Mouse (Mus musculus): Measurements from ENCODE around the gene Mapkapk2. TPM values are rescaled to one million over a fixed set of nuclear protein-coding genes. Genes with fewer than 3 reads are reported as not detected.

Gene Mapkapk2
- polyA plus RNA-seq, 1 experiment from 2014 or later, result 23.1 TPM

DNA sequence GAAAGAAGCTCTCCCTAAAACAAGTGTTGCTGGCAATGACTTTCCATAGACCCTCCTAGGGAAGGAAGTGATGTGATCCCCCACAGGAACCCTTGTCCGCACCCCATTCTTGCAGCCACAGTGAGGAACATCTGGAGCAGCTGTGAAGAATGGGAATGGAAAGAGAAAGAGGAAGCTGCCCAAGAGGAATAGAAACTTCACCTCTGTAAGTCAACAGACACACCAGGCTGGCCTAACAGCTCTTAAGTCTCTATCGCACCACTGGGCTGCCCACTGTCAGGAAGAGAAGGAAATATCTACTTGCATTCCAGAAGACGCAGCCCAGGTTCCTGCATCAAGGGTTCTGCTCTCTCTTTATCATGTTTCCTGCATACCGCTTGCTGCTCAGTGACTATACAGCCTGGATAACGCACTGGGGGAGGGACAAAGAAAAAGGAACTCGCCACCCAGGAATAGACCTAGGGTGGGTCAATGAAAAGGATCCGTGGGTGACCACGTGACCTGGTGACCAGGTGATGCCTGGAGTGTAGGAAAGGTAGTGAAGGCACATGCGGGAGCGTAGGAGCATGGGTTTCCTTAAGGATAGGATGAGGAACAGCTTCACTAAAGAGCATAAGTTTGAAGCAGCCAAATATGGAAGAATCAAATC, 6.3 kb upstream of the Mapkapk2 start:
- H3K27ac ChIP-seq, result no peak overlapping the region
- H3K4me1 ChIP-seq (replicated peaks), result no peaks in the 10 kb centered on the region
- H3K36me3 ChIP-seq, result no peaks in the 10 kb centered on the region
- no peak overlapping the region for H3K9ac ChIP-seq
- H3K9me3 ChIP-seq, result no peaks in the 10 kb centered on the region
- no peak for ATAC-seq (ENCODE audit: low FRiP score)
- 88% methylated on average over 10 of the region's 10 CpGs for WGBS
- no peak overlapping the region for H3K4me2 ChIP-seq
- no peak overlapping the region for H3K4me3 ChIP-seq
- peaks cover 7% of the 10 kb centered on the region; the same call in 1 of the 2 replicates for H3K27me3 ChIP-seq

DNA sequence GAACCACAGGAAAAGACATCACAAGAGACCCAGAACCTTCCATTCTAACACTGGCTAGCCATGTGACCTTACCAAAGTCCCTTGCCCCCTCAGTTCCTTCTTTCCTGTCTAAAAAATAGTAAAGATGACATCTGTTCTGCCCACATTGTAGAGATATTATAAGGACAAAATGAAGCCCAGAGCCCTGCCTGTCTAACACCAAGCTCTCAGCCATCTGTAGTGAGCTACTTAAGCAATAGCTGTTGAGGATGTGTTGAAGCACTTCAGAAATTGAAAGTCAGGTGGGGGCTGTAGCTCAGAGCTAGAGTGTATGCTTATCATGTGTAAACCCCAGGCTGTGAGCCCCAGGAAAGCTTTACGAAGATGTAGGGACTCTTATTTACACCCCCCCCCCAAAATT, 3.2 kb upstream of the Mapkapk2 start:
- H3K9me3 ChIP-seq, result no peaks in the 10 kb centered on the region
- H3K36me3 ChIP-seq, result no peaks in the 10 kb centered on the region
- peaks cover 14% of the 10 kb centered on the region for H3K4me1 ChIP-seq (replicated peaks)
- H3K4me2 ChIP-seq, result no peak overlapping the region
- 89% methylated on average over 1 of the region's 1 CpGs for WGBS
- ATAC-seq (ENCODE audit: low FRiP score), result no peak
- H3K27ac ChIP-seq, result no peak overlapping the region
- peaks cover 7% of the 10 kb centered on the region; the same call in 1 of the 2 replicates for H3K27me3 ChIP-seq
- no peak overlapping the region for H3K9ac ChIP-seq
- H3K4me3 ChIP-seq, result no peak overlapping the region

GRCm38 (mm10) chr1:131096803-131097699, 575 bp downstream of the Mapkapk2 start:
- no peaks in the 10 kb centered on the region for H3K9me3 ChIP-seq
- peak overlapping the region; percentile 93 for H3K9ac ChIP-seq
- H3K4me2 ChIP-seq, result peak overlapping the region; percentile 80
- H3K27ac ChIP-seq, result peak overlapping the region; percentile 88
- no peaks in the 10 kb centered on the region for H3K36me3 ChIP-seq
- H3K4me1 ChIP-seq (replicated peaks), result peaks cover 50% of the 10 kb centered on the region
- ATAC-seq (ENCODE audit: low FRiP score), result peak; percentile 71
- H3K27me3 ChIP-seq, result peaks cover 3% of the 10 kb centered on the region; the same call in 1 of the 2 replicates
- H3K4me3 ChIP-seq, result peak overlapping the region; percentile 93
- under 1% methylated on average over 82 of the region's 98 CpGs for WGBS

- H3K27me3 ChIP-seq, result peaks cover 3% of the 10 kb centered on the region; the same call in 1 of the 2 replicates
- H3K4me1 ChIP-seq (replicated peaks), result peaks cover 55% of the 10 kb centered on the region
- no peak for ATAC-seq (ENCODE audit: low FRiP score)
- no peaks in the 10 kb centered on the region for H3K36me3 ChIP-seq
- peak overlapping the region; percentile 80 for H3K4me2 ChIP-seq
- H3K4me3 ChIP-seq, result peak overlapping the region; percentile 93
- H3K9me3 ChIP-seq, result no peaks in the 10 kb centered on the region
- 26% methylated on average over 9 of the region's 9 CpGs for WGBS
- peak overlapping the region; percentile 93 for H3K9ac ChIP-seq
- peak overlapping the region; percentile 88 for H3K27ac ChIP-seq
Measured at GRCm38 (mm10) chr1:131096132-131096695, 1.4 kb downstream of the Mapkapk2 start.

DNA sequence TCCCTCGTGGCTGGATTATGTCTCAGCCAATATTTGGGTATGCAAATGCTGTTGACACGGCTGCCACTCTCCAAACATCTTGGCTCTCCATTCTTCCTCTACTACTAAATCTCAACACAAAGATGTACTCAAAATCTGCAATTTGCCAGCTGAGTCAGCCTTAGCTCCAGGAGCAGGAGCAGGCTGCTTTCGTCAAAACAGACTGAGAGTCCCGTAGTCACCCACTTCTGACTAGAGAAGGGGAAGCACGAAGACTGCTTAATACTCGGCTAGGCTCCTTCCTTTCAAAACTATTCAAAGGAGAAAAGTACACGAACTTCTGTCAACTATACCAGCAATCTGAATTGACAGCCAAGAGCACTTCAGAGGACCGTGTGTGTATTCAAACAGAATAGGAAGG, 2.1 kb downstream of the Mapkapk2 start:
- H3K36me3 ChIP-seq, result no peaks in the 10 kb centered on the region
- WGBS, result 19% methylated on average over 8 of the region's 8 CpGs
- peak overlapping the region; percentile 93 for H3K4me3 ChIP-seq
- H3K4me2 ChIP-seq, result peak overlapping the region; percentile 80
- H3K9me3 ChIP-seq, result no peaks in the 10 kb centered on the region
- H3K9ac ChIP-seq, result peak overlapping the region; percentile 93
- ATAC-seq (ENCODE audit: low FRiP score), result no peak
- H3K4me1 ChIP-seq (replicated peaks), result peaks cover 61% of the 10 kb centered on the region
- H3K27ac ChIP-seq, result no peak overlapping the region
- peaks cover 3% of the 10 kb centered on the region; the same call in 1 of the 2 replicates for H3K27me3 ChIP-seq

DNA sequence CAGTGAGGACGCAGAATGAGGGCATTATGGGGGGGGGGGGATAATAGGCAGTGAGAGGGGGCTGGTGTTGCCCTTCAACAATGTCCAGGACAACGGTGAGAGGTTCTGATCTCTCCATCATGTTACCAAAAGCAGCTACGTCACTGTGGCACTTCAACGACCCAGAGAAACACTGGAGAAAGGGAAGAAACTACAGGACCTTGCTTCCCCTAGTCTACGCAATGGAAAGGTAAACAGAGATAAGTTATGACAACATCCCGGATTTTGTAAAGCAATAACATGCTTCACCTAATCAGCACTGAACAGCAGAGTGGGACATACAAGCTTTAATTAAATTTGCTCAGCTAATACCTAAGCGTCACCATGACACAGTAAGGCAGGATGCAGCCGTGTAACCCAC, 3.7 kb downstream of the Mapkapk2 start:
- Histone ChIP-seq H3K27ac (no peak overlapping the region), H3K9ac (no peak overlapping the region), H3K4me1 (replicated peaks) (peaks cover 78% of the 10 kb centered on the region), H3K4me2 (no peak overlapping the region), H3K4me3 (no peak overlapping the region), H3K27me3 (no peaks in the 10 kb centered on the region), H3K36me3 (no peaks in the 10 kb centered on the region), H3K9me3 (no peaks in the 10 kb centered on the region)
- 81% methylated on average over 8 of the region's 8 CpGs for WGBS
- ATAC-seq (ENCODE audit: low FRiP score), result no peak

- H3K9ac ChIP-seq, result no peak overlapping the region
- H3K4me1 ChIP-seq (replicated peaks), result peaks cover 83% of the 10 kb centered on the region
- H3K27me3 ChIP-seq, result no peaks in the 10 kb centered on the region
- no peak overlapping the region for H3K4me3 ChIP-seq
- no peaks in the 10 kb centered on the region for H3K36me3 ChIP-seq
- H3K27ac ChIP-seq, result no peak overlapping the region
- ATAC-seq (ENCODE audit: low FRiP score), result no peak
- no peak overlapping the region for H3K4me2 ChIP-seq
- no peaks in the 10 kb centered on the region for H3K9me3 ChIP-seq
- WGBS, result 94% methylated on average over 3 of the region's 3 CpGs
Measured at GRCm38 (mm10) chr1:131092846-131093245, 4.8 kb downstream of the Mapkapk2 start.

GRCm38 (mm10) chr1:131092173-131092572, 5.5 kb downstream of the Mapkapk2 start:
- 87% methylated on average over 3 of the region's 3 CpGs for WGBS
- no peak overlapping the region for H3K9ac ChIP-seq
- H3K4me3 ChIP-seq, result no peak overlapping the region
- no peaks in the 10 kb centered on the region for H3K36me3 ChIP-seq
- no peak overlapping the region for H3K27ac ChIP-seq
- H3K4me2 ChIP-seq, result no peak overlapping the region
- no peaks in the 10 kb centered on the region for H3K9me3 ChIP-seq
- ATAC-seq (ENCODE audit: low FRiP score), result no peak
- no peaks in the 10 kb centered on the region for H3K27me3 ChIP-seq
- H3K4me1 ChIP-seq (replicated peaks), result peaks cover 89% of the 10 kb centered on the region

GRCm38 (mm10) chr1:131091481-131091880, 6.1 kb downstream of the Mapkapk2 start:
- no peak overlapping the region for H3K4me3 ChIP-seq
- H3K27me3 ChIP-seq, result no peaks in the 10 kb centered on the region
- 89% methylated on average over 3 of the region's 3 CpGs for WGBS
- peaks cover 95% of the 10 kb centered on the region for H3K4me1 ChIP-seq (replicated peaks)
- ATAC-seq (ENCODE audit: low FRiP score), result no peak
- H3K36me3 ChIP-seq, result no peaks in the 10 kb centered on the region
- no peaks in the 10 kb centered on the region for H3K9me3 ChIP-seq
- H3K4me2 ChIP-seq, result no peak overlapping the region
- no peak overlapping the region for H3K9ac ChIP-seq
- no peak overlapping the region for H3K27ac ChIP-seq

DNA sequence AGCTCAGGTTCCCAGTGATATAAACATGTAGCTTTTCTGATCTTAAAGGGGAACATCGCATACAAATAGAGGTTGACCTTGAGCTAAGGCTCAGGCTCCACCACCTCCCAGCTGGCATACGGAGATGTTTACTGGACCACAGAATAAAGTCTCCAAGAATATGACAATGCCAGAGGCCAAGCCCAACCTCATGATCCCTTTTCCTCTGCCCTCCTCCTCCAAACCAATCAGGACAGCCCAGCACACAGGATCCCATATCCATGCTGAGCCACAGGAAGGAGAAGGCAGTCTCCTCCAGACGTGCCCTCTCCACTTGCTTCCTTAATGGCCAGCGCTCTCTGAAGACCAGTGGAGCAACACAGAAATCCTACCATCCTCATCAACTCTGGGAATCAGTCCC, 6.7 kb downstream of the Mapkapk2 start:
- Histone ChIP-seq H3K36me3 (no peaks in the 10 kb centered on the region), H3K9me3 (no peaks in the 10 kb centered on the region), H3K9ac (no peak overlapping the region), H3K4me2 (no peak overlapping the region), H3K27me3 (no peaks in the 10 kb centered on the region), H3K27ac (no peak overlapping the region), H3K4me1 (replicated peaks) (peaks cover 95% of the 10 kb centered on the region), H3K4me3 (no peak overlapping the region)
- WGBS, result 86% methylated on average over 4 of the region's 4 CpGs
- no peak for ATAC-seq (ENCODE audit: low FRiP score)

GRCm38 (mm10) chr1:131090261-131090660, 7.4 kb downstream of the Mapkapk2 start:
- WGBS, result 83% methylated on average over 5 of the region's 5 CpGs

DNA sequence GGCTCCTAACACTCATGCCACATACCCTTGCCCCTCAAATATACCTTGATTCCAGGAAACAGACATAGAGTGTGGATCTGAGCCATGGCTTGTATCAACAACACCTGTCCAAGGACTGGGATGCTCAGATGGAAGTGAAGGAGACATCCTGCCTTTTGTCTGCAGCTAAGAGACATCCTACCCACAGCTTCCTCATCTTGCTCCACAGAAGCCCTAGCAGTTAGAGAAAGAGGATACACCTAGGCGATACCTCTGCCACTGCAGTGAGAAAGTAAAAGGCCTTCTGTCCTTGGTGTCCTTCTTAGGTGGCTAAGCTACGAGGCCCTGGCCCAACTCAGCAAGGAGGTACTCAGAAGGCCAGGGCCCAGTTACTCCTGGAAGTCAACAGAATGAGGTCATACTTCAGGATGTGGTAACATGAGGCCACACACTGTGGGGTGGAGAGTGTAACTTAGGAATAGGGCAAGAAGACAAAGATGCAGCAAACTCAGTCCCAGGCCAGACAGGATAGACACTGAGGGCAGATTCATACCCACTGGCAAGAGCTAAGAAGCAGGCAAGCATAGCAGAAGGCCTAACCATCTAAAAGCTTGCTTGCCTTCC, 8.0 kb downstream of the Mapkapk2 start:
- Histone ChIP-seq H3K27ac (no peak overlapping the region), H3K36me3 (no peaks in the 10 kb centered on the region), H3K4me2 (no peak overlapping the region), H3K4me3 (no peak overlapping the region), H3K27me3 (no peaks in the 10 kb centered on the region), H3K4me1 (replicated peaks) (peaks cover 95% of the 10 kb centered on the region), H3K9ac (no peak overlapping the region), H3K9me3 (no peaks in the 10 kb centered on the region)
- no peak for ATAC-seq (ENCODE audit: low FRiP score)
- WGBS, result 92% methylated on average over 2 of the region's 2 CpGs

More at GRCm38 (mm10) chr1:131090261-131090660, 7.4 kb downstream of the Mapkapk2 start:
- Histone ChIP-seq H3K4me2 (no peak overlapping the region), H3K36me3 (no peaks in the 10 kb centered on the region), H3K4me3 (no peak overlapping the region), H3K27me3 (no peaks in the 10 kb centered on the region), H3K9me3 (no peaks in the 10 kb centered on the region), H3K9ac (no peak overlapping the region), H3K27ac (no peak overlapping the region), H3K4me1 (replicated peaks) (peaks cover 95% of the 10 kb centered on the region)
- ATAC-seq (ENCODE audit: low FRiP score), result no peak
